ENCODE assay signal across 8 mouse cellular contexts in the genomic region with DNA sequence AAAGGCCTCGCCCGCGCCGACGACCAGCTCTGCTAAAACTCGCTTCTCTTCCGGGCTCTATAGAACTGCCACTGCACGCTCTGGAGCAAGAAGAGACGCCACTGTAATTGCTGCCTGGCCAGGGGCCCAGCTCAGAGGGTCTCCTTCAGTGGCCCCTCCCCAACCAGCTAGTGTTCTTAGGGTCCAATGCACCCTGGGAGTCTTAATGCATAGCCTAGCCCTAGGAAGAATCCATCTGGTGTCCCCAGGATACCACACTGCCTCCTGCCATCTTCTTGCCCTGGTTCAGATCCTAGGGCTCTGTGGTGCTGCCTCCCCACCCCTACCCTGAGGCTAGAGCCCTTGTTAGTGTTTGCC. TPM values are rescaled to one million over a fixed set of nuclear protein-coding genes. Genes with fewer than 3 reads are reported as not detected.
DNase-seq lines count a peak whose midpoint lies in the region; ATAC-seq and TF ChIP-seq lines count a peak whose summit lies in the region.

No protein-coding gene starts in this region.

- intact Hi-C loops in left cerebral cortex, postnatal 14 days (cut with DNase I) = loop anchor here (10.0 kb wide), 1 partner anchor 192 kb away; no protein-coding TSS in a partner anchor

- H3K36me3 ChIP-seq in liver, adult 2 months (ENCODE audit: control insufficient read depth, insufficient read depth, low read length) = peaks cover 13% of the 10 kb centered on the region
- peaks cover 21% of the 10 kb centered on the region for H3K36me3 ChIP-seq in intestine, embryonic 14.5 days (ENCODE audit: control insufficient read depth, insufficient read depth, low read length)
- H3K36me3 ChIP-seq in midbrain, postnatal 0 days (ENCODE audit: insufficient read depth, low read length) = peaks cover 23% of the 10 kb centered on the region

- H3K27ac ChIP-seq in liver, adult 2 months (replicated peaks; ENCODE audit: insufficient read depth, low read depth, low read length) = no peak overlapping the region
- peak overlapping the region; percentile 32; the same call in 1 of the 2 replicates for H3K27ac ChIP-seq in embryonic fibroblast, embryonic 13.5 days (ENCODE audit: insufficient read depth, low read length)
- no peak overlapping the region for H3K27ac ChIP-seq in intestine, embryonic 14.5 days (ENCODE audit: low read depth)
- no peak overlapping the region for H3K27ac ChIP-seq in midbrain, postnatal 0 days (ENCODE audit: low read depth, low read length)

- peaks cover 7% of the 10 kb centered on the region; the same call in 1 of the 2 replicates for H3K4me1 ChIP-seq in liver, adult 2 months (ENCODE audit: control insufficient read depth, insufficient read depth, low read length)
- H3K4me1 ChIP-seq in embryonic fibroblast, embryonic 13.5 days (ENCODE audit: control insufficient read depth, insufficient read depth, low read length) = peaks cover 8% of the 10 kb centered on the region
- H3K4me1 ChIP-seq in intestine, embryonic 14.5 days (replicated peaks; ENCODE audit: control insufficient read depth, insufficient read depth, low read length) = 0 out of 2 replicates have a peak, but pooled peaks cover 2% of the 10 kb centered on the region
- no peaks in the 10 kb centered on the region for H3K4me1 ChIP-seq in midbrain, postnatal 0 days (ENCODE audit: insufficient read depth, low read length)

- no peak for DNase-seq in liver, adult 2 months (ENCODE audit: extremely low read depth, low read depth, low spot score)
- DNase-seq in liver = no peak
- DNase-seq in intestine, embryonic 14.5 days (ENCODE audit: low spot score) = no peak
- DNase-seq in midbrain, postnatal 0 days (ENCODE audit: low spot score) = peak; percentile 11
- no peak for DNase-seq in left cerebral cortex, postnatal 14 days (ENCODE audit: low spot score in 2 of 2)
- DNase-seq in adrenal gland, postnatal 10 days = no peak
- no peak for DNase-seq in urinary bladder, postnatal 4 days (ENCODE audit: low spot score in 2 of 2)

- no peak for TF ChIP-seq CTCF in liver, adult 2 months (IDR thresholded peaks at IDR 0.05; ENCODE audit: low read depth, low read length)
- TF ChIP-seq CTCF in embryonic fibroblast, embryonic 13.5 days (IDR thresholded peaks at IDR 0.05; ENCODE audit: borderline replicate concordance, insufficient read depth, low read length) = no peak
- TF ChIP-seq CTCF in midbrain, postnatal 0 days (IDR thresholded peaks at IDR 0.05) = no peak

- H3K4me3 ChIP-seq in liver, adult 2 months (ENCODE audit: insufficient read depth, low read depth, low read length) = peak overlapping the region; percentile 63; the same call in 1 of the 2 replicates
- no peak overlapping the region for H3K4me3 ChIP-seq in embryonic fibroblast, embryonic 13.5 days (ENCODE audit: insufficient read depth, low read length)
- peak overlapping the region; percentile 49 for H3K4me3 ChIP-seq in intestine, embryonic 14.5 days (ENCODE audit: low read depth, low read length)
- H3K4me3 ChIP-seq in midbrain, postnatal 0 days (ENCODE audit: low read depth, low read length) = peak overlapping the region; percentile 39

- peak; percentile 37; the same call in 1 of the 2 replicates for ATAC-seq in intestine, embryonic 14.5 days (replicated peaks; ENCODE audit: low FRiP score, low TSS enrichment, low read depth)
- peak; percentile 50 for ATAC-seq in midbrain, postnatal 0 days (ENCODE audit: low FRiP score)

- 14% methylated on average over 9 of the region's 9 CpGs for WGBS in liver, adult 2 months
- WGBS in intestine, embryonic 14.5 days = 22% methylated on average over 9 of the region's 9 CpGs
- 5% methylated on average over 7 of the region's 9 CpGs for WGBS in midbrain, postnatal 0 days

- peak overlapping the region; percentile 68 for H3K4me2 ChIP-seq in intestine, embryonic 14.5 days (ENCODE audit: low read length)
- H3K4me2 ChIP-seq in midbrain, postnatal 0 days (ENCODE audit: low read depth, low read length, poor library complexity, severe bottlenecking) = peak overlapping the region; percentile 78

- no peaks in the 10 kb centered on the region for H3K9me3 ChIP-seq in intestine, embryonic 14.5 days (ENCODE audit: control insufficient read depth, low read length)
- H3K9me3 ChIP-seq in midbrain, postnatal 0 days (ENCODE audit: low read length) = no peaks in the 10 kb centered on the region

- no peak for TF ChIP-seq POLR2A in liver, adult 2 months (IDR thresholded peaks at IDR 0.05; ENCODE audit: extremely low read depth, insufficient read depth, low read length)
- no peak for TF ChIP-seq POLR2A in embryonic fibroblast, embryonic 13.5 days (IDR thresholded peaks at IDR 0.05; ENCODE audit: low read depth, low read length)

- H3K79me2 ChIP-seq in liver, adult 2 months (ENCODE audit: control insufficient read depth, insufficient read depth, low read length) = no peaks in the 10 kb centered on the region

- peak overlapping the region; percentile 57 for H3K9ac ChIP-seq in liver, adult 2 months (ENCODE audit: low read depth, low read length)
- H3K9ac ChIP-seq in intestine, embryonic 14.5 days (ENCODE audit: low read length) = peak overlapping the region; percentile 45
- peak overlapping the region; percentile 61; the same call in 1 of the 2 replicates for H3K9ac ChIP-seq in midbrain, postnatal 0 days (replicated peaks; ENCODE audit: low read length, poor library complexity, severe bottlenecking)

- no peaks in the 10 kb centered on the region for H3K27me3 ChIP-seq in liver, adult 2 months (ENCODE audit: control insufficient read depth, insufficient read depth, low read length)
- no peaks in the 10 kb centered on the region for H3K27me3 ChIP-seq in intestine, embryonic 14.5 days (replicated peaks; ENCODE audit: control insufficient read depth, insufficient read depth, low read length)
- H3K27me3 ChIP-seq in midbrain, postnatal 0 days (ENCODE audit: insufficient read depth, low read length) = no peaks in the 10 kb centered on the region

RNA-seq across cellular contexts. Expression of gene Exoc3, which starts 41.5 kb away (rescaled TPM):
- 17.9 and 18.4 TPM in 2 replicates for total RNA-seq in liver, adult 2 months (2014; rRNA removed)
- 21.6 and 24.0 TPM in 2 replicates for polyA plus RNA-seq in liver, adult 2 months (2012; rRNA removed)
- 53.4 and 58.5 TPM in 2 replicates for polyA plus RNA-seq in embryonic fibroblast, embryonic 13.5 days (2011; ENCODE audit: insufficient read length, low read depth, missing spikeins)
- 75.7 and 76.8 TPM in 2 replicates for polyA plus RNA-seq in intestine, embryonic 14.5 days (2014; fragmentation: Nextera tagmentation; extraction: Ambion mirVana)
- total RNA-seq in midbrain, postnatal 0 days (2014; rRNA removed) = 62.5 and 112 TPM in 2 replicates
- 106 and 113 TPM in 2 replicates for polyA plus RNA-seq in midbrain, postnatal 0 days (2015; fragmentation: Nextera tagmentation; extraction: Ambion mirVana)
- 10 to 100 TPM; 67.6 to 71.4 TPM for total RNA-seq in left cerebral cortex, postnatal 14 days (2021)
- total RNA-seq in adrenal gland, postnatal 10 days (2021) = 10 to 100 TPM; 47.3 to 53.5 TPM

RNA-seq across cellular contexts. Expression of gene Slc9a3, which starts 45.8 kb away (rescaled TPM):
- 0.09 TPM in 1 of 2 replicates, not detected in the other for total RNA-seq in liver, adult 2 months (2014; rRNA removed)
- 0.04 and 0.07 TPM in 2 replicates for polyA plus RNA-seq in liver, adult 2 months (2012; rRNA removed)
- not detected in 2 replicates for polyA plus RNA-seq in embryonic fibroblast, embryonic 13.5 days (2011; ENCODE audit: insufficient read length, low read depth, missing spikeins)
- polyA plus RNA-seq in intestine, embryonic 14.5 days (2014; fragmentation: Nextera tagmentation; extraction: Ambion mirVana) = 0.11 and 0.47 TPM in 2 replicates
- 0.49 and 1.4 TPM in 2 replicates for total RNA-seq in midbrain, postnatal 0 days (2014; rRNA removed)
- 1.0 and 1.1 TPM in 2 replicates for polyA plus RNA-seq in midbrain, postnatal 0 days (2015; fragmentation: Nextera tagmentation; extraction: Ambion mirVana)
- under 1 TPM; 0.81 to 0.97 TPM for total RNA-seq in left cerebral cortex, postnatal 14 days (2021)
- under 1 TPM in 1 of 2 experiments, not detected in 1; 0.12 TPM for total RNA-seq in adrenal gland, postnatal 10 days (2021)
